Mouse (Mus musculus): ENCODE results near the gene Lrit2. TPM values are rescaled to one million over a fixed set of nuclear protein-coding genes. Genes with fewer than 3 reads are reported as not detected.
A peak's percentile ranks its signal among the peaks of the same experiment; 100 is the strongest.

The Lrit2 gene
- polyA plus RNA-seq, 1 experiment: not detected

DNA sequence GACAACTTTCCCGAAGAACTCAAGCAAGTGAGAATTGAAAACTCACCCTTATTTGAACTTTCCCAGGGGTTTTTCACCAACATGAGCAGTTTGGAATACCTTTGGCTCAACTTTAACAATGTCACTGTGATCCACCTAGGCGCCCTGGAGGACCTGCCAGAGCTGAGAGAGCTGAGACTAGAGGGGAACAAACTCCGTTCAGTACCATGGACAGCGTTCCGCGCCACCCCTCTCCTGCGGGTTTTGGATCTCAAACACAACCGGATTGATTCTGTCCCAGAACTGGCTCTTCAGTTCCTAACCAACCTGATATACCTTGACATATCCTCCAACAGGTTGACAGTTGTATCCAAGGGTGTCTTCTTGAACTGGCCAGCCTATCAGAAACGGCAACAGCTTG, 787 bp downstream of the Lrit2 start:
- TF ChIP-seq CTCF (IDR thresholded peaks at IDR 0.05; ENCODE audit: low read depth, low read length) (no peak), POLR2A (IDR thresholded peaks at IDR 0.05; ENCODE audit: borderline replicate concordance, low read depth, low read length) (no peak)
- Histone ChIP-seq H3K27ac (ENCODE audit: insufficient read depth, low read depth, low read length) (no peak overlapping the region), H3K4me3 (ENCODE audit: insufficient read depth, low read length) (no peak overlapping the region), H3K4me1 (ENCODE audit: control insufficient read depth, insufficient read depth, low read length) (no peaks in the 10 kb centered on the region)

DNA sequence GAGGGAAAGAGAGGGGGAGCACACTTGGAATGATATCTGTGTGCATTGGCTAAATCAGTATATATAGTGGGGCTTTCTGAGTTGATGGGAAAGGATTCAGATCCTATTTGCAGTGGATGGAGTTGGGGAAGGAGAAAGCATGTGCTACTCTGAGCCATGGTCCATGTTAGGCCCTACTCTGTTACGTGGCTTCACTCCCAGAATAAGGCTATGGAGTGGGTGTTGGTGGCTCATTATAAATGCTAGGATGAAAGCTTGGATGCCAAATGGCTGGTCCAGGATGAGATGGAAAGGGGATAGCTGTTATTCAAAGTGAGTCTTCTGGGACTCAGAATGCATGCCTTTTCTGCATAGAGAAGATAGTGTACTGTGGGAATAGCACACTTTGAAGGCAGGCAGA, 13.0 kb downstream of the Lrit2 start:
- H3K27ac ChIP-seq (ENCODE audit: insufficient read depth, low read depth, low read length): no peak overlapping the region
- TF ChIP-seq CTCF (IDR thresholded peaks at IDR 0.05; ENCODE audit: low read depth, low read length) (no peak), POLR2A (IDR thresholded peaks at IDR 0.05; ENCODE audit: borderline replicate concordance, low read depth, low read length) (no peak)
- H3K4me1 ChIP-seq (ENCODE audit: control insufficient read depth, insufficient read depth, low read length): no peaks in the 10 kb centered on the region
- H3K4me3 ChIP-seq (ENCODE audit: insufficient read depth, low read length): no peak overlapping the region

DNA sequence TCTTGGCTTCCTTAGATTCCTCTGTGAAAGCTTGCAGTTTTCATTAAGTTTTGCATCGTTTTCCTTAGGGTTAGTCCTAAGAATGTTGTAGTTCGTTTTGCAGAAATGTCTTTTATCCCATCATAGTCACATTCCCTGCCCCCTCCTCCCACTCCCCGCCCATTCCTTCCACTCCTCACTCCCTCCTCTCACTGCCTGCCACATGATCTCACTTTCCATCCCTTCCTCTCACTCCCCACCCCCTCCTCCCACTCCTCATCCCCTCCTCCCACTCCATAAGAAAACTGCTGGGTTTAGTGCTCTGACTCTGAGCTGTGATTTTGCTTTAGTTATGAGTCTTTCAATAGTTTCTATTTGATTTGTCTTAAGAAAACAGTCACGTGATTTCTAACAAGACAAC, 16.0 kb downstream of the Lrit2 start:
- TF ChIP-seq CTCF (IDR thresholded peaks at IDR 0.05; ENCODE audit: low read depth, low read length): no peak
- no peak for TF ChIP-seq POLR2A (IDR thresholded peaks at IDR 0.05; ENCODE audit: borderline replicate concordance, low read depth, low read length)

DNA sequence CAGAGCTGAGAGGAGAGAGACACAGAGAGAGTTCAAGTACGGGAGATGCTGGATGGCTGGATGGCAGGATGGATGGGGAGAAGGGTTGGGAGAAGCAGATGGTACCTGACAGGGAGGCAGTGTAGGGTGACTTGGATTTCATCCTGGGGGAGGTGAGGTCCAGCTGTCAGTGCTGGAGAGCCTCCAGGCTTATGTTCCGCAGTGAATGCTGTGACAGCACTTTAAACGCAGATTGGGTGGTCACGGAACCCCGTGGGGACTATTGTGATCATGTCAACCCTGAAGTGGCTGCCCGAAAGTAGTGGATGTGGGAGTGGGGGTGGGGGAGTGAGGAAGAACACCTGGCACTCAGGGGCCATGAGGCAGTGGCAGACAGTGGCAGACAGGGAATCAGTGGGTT, 26.7 kb downstream of the Lrit2 start:
- H3K27ac ChIP-seq (ENCODE audit: insufficient read depth, low read depth, low read length): no peak overlapping the region
- H3K4me3 ChIP-seq (ENCODE audit: insufficient read depth, low read length): no peak overlapping the region
- no peaks in the 10 kb centered on the region for H3K4me1 ChIP-seq (ENCODE audit: control insufficient read depth, insufficient read depth, low read length)
- TF ChIP-seq CTCF (IDR thresholded peaks at IDR 0.05; ENCODE audit: low read depth, low read length) (no peak), POLR2A (IDR thresholded peaks at IDR 0.05; ENCODE audit: borderline replicate concordance, low read depth, low read length) (no peak)

More for the DNA sequence above, 16.0 kb downstream of the Lrit2 start:
- Histone ChIP-seq H3K4me3 (ENCODE audit: insufficient read depth, low read length) (no peak overlapping the region), H3K27ac (ENCODE audit: insufficient read depth, low read depth, low read length) (no peak overlapping the region), H3K4me1 (ENCODE audit: control insufficient read depth, insufficient read depth, low read length) (no peaks in the 10 kb centered on the region)

DNA sequence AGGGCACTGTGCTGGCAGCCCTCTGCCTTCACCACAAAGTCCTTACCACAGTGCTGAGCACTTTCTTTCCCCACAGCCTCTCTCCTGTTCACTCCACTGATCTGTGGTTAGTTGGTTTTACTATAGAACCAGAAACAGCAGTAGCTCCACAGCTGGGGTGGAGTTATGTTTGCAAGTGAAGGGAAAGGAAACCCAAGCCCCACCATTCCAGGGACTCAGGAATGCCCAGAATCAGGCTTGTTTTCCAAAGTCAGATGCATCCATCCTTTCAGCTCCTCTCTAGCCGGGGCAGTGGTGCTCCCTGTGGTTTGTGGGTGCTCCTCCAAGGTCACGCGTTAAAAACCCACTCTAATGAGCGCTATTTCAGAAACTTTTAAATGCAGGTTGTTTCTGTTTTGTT, 27.8 kb downstream of the Lrit2 start:
- TF ChIP-seq POLR2A (IDR thresholded peaks at IDR 0.05; ENCODE audit: borderline replicate concordance, low read depth, low read length) (no peak), CTCF (IDR thresholded peaks at IDR 0.05; ENCODE audit: low read depth, low read length) (no peak)
- H3K4me3 ChIP-seq (ENCODE audit: insufficient read depth, low read length): no peak overlapping the region

DNA sequence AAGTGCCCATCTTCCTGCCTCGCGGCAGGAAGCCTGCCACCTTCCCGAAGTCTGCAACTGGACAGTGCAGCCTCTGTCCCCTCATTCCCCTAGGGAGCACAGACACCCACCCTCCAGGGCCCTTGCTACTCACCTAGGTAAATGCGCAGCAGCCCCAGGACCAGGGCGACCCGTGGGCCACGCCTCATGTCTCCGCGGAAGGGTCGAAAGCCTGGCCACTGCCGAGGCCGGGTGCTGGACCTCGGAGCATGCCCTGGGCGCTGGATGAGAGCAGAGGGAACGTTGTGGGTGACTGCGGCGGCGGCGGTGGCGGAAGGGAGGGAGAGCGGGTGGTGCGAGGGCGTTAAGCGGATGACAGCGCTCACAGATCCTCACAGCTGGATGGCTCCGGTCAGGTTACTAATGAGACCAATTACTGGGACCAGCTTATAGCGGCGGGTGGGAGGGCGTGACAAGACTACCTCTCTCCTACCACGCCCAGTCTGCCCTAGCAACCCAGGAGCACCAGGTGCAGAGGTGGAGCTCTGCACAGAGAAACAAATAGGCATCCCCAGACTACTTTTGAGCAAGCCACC, 30.3 kb downstream of the Lrit2 start, which contains the start of gene Cdhr1:
TSS of gene Cdhr1 (minus strand) at position 392 of the 575 bp plus-strand sequence.
- H3K4me1 ChIP-seq (ENCODE audit: control insufficient read depth, insufficient read depth, low read length): no peaks in the 10 kb centered on the region
- no peak within 1 kb of the TSS for H3K4me3 ChIP-seq (ENCODE audit: insufficient read depth, low read length)
- TF ChIP-seq POLR2A (IDR thresholded peaks at IDR 0.05; ENCODE audit: borderline replicate concordance, low read depth, low read length) (no peak), CTCF (IDR thresholded peaks at IDR 0.05; ENCODE audit: low read depth, low read length) (no peak)
- H3K27ac ChIP-seq (ENCODE audit: insufficient read depth, low read depth, low read length): no peak within 1 kb of the TSS

More for the DNA sequence above, 27.8 kb downstream of the Lrit2 start:
- no peaks in the 10 kb centered on the region for H3K4me1 ChIP-seq (ENCODE audit: control insufficient read depth, insufficient read depth, low read length)
- H3K27ac ChIP-seq (ENCODE audit: insufficient read depth, low read depth, low read length): no peak overlapping the region

DNA sequence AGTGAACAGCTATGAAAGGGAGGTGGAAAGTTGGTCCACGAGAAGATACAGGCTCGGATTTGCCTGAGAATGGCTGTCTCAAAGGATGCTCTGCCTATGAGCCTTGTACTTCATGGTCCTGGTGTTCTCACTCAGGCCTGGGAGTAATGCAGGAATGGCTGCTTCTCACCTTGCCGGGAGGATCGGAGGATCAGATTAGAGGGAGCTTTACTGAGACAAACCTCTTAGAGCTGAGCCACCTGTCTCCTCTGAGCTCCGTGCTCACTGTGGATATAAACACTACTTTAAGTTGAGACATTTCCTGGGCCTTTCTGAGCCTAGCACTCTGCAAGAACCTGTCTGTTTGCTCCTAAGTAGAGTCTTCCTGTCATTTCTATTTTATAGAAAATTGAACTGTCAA, 33.8 kb downstream of the Lrit2 start:
- TF ChIP-seq CTCF (IDR thresholded peaks at IDR 0.05; ENCODE audit: low read depth, low read length) (no peak), POLR2A (IDR thresholded peaks at IDR 0.05; ENCODE audit: borderline replicate concordance, low read depth, low read length) (no peak)
- Histone ChIP-seq H3K4me1 (ENCODE audit: control insufficient read depth, insufficient read depth, low read length) (no peaks in the 10 kb centered on the region), H3K27ac (ENCODE audit: insufficient read depth, low read depth, low read length) (no peak overlapping the region), H3K4me3 (ENCODE audit: insufficient read depth, low read length) (no peak overlapping the region)

DNA sequence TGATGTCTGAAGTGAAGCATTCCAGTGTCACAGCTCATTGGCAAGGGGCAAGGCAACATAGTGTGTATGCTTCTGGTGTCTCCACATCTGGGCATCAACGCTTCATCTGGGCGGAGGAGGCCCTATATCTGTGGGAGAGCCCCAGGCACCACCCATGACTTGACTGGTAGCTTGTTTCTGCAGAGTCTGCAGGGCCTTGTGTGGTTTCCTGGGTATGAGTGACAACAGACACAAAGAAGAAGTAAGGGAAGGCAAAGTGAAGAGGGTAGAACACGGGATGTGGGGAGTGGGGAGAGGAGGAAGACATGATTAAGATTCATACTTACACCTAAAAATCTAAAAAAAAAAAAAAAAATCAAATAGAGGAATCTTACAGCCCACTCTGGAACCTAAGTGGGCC, 34.8 kb downstream of the Lrit2 start:
- Histone ChIP-seq H3K4me1 (ENCODE audit: control insufficient read depth, insufficient read depth, low read length) (no peaks in the 10 kb centered on the region), H3K4me3 (ENCODE audit: insufficient read depth, low read length) (no peak overlapping the region), H3K27ac (ENCODE audit: insufficient read depth, low read depth, low read length) (no peak overlapping the region)
- TF ChIP-seq CTCF (IDR thresholded peaks at IDR 0.05; ENCODE audit: low read depth, low read length): no peak

DNA sequence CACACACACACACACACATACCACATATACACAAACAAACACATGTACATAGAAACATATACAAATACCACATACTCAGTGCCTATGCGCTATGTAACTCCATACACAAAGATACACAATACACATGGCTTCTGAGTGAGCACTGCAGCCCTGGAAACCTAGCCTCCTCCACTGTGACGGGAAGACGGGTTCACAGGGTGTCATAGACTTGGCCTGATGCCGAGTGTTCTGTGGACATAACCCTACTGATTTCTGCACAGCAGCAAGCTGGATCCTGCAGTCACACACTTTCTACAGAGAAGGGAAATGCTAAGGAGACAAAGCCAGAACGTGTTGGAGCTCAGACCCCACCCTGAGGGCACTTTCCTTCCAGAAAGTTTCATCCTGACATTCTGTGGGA, 37.0 kb downstream of the Lrit2 start:
- TF ChIP-seq CTCF (IDR thresholded peaks at IDR 0.05; ENCODE audit: low read depth, low read length): no peak
- no peak for TF ChIP-seq POLR2A (IDR thresholded peaks at IDR 0.05; ENCODE audit: borderline replicate concordance, low read depth, low read length)
- Histone ChIP-seq H3K4me1 (ENCODE audit: control insufficient read depth, insufficient read depth, low read length) (peaks cover 5% of the 10 kb centered on the region), H3K27ac (ENCODE audit: insufficient read depth, low read depth, low read length) (no peak overlapping the region), H3K4me3 (ENCODE audit: insufficient read depth, low read length) (no peak overlapping the region)

DNA sequence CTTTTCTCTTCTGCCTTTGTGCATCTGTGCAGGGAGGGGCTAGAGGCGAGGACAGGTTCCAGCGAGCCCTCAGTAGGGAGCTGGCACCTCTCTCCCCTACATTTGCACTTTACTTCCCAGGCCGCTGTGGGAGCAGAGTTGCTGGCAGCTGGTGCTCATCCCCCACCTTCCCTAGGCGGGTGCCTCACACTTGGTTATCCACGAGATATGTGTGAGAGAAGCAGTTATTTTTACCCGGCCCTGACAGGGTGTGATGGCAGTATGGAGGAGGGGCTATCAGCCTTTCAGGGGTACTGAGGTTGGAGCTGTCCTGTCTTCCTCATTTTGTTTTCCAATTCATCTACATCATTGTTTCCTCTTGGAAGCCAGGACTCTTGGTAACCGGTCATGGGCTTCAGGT, 38.1 kb downstream of the Lrit2 start:
- Histone ChIP-seq H3K4me1 (ENCODE audit: control insufficient read depth, insufficient read depth, low read length) (peaks cover 10% of the 10 kb centered on the region), H3K4me3 (ENCODE audit: insufficient read depth, low read length) (no peak overlapping the region), H3K27ac (ENCODE audit: insufficient read depth, low read depth, low read length) (no peak overlapping the region)
- TF ChIP-seq POLR2A (IDR thresholded peaks at IDR 0.05; ENCODE audit: borderline replicate concordance, low read depth, low read length): no peak

DNA sequence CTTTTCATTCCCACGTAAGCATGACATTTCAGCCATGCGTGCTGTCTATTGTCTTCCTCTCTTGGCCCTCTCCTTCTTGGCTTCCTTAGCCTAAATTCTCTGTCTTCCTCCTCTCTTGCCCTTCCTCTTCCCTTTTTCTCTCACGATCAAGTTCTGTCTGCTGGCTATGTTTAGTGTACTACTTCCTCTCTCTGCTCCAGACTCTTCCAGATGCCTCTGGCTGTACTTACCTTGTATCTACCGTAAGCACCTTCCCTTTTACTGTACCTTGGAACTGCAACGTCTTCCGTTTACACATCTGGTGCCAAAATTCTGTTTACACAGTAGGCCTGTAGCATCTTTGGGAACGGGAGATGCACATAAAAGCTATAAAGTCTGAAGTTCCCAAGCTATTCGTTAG, 41.7 kb downstream of the Lrit2 start:
- H3K27ac ChIP-seq (ENCODE audit: insufficient read depth, low read depth, low read length): peak overlapping the region; percentile 18
- no peak overlapping the region for H3K4me3 ChIP-seq (ENCODE audit: insufficient read depth, low read length)
- peaks cover 10% of the 10 kb centered on the region for H3K4me1 ChIP-seq (ENCODE audit: control insufficient read depth, insufficient read depth, low read length)
- TF ChIP-seq POLR2A (IDR thresholded peaks at IDR 0.05; ENCODE audit: borderline replicate concordance, low read depth, low read length) (no peak), CTCF (IDR thresholded peaks at IDR 0.05; ENCODE audit: low read depth, low read length) (no peak)

Measured in bone marrow macrophage, adult 2 months (primary cell).